Mouse (Mus musculus): ENCODE data around the gene Vstm2l.

DNA sequence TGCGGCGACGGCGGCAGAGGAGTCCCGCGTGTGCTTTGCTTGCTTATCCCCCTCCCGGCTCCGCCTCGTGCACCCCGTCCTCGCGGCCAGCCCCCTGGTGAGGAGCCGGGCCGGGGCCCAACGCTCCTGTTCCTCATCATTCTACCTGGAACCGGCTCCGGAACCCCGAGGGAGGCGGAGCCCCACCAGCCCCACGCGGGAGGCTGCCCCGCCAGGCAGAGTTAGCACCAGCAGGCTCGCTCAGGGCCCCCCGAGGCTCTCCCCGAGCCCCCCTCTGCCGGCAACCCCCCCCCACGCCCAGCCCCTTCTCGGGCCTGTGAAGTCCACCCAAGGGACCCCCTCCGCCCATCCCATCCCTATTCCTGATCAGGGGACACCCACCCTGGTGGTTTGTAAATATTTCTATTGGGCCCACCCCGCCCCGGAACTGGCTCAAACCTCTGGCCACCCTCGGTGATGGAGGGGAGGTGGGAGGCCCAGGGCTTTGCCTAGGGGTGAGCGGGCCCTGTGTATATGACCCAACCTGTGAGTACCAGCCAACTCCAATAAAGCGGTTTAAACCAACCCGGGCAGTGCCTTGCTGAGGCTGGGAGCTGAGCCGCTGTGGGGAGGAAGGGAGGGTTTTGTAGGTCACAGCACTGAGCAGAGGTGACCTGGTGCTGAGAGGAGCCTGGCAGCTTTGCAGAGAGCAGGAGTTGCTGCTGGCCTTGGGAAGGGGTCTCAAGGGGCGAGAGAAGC lies 29.9 kb downstream of the Vstm2l start:
- TF ChIP-seq CTCF (IDR thresholded peaks at IDR 0.05; ENCODE audit: control insufficient read depth, insufficient read depth, insufficient replicate concordance, low read depth, low read length) (no peak), POLR2A (IDR thresholded peaks at IDR 0.05; ENCODE audit: control insufficient read depth, low read depth, low read length) (no peak)
